ENCODE assay signal across 27 mouse cellular contexts in the genomic region with DNA sequence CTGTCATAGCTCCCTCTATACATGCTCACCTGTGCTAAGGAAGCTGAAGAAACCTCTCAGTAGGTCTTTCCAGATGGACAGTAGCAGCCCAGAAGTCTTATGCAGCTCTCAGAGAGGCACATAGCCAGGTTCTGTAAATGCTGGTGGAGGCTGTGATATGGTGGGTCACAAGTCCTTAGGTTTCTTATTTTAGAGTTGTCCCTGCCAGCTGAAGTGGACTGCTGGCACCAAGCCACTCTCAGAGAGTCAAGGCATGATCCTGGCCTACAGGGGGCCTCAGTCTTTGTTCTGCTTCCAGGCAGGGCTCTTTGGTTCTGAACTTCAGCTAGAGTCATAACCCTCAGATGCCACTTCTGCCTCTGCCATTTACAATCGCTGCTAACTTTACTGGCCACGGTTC. TPM values are rescaled to one million over a fixed set of nuclear protein-coding genes. Genes with fewer than 3 reads are reported as not detected.
DNase-seq lines count a peak whose midpoint lies in the region; ATAC-seq and TF ChIP-seq lines count a peak whose summit lies in the region.
"Had no signal": no experiment of that assay in that cellular context is flagged by ENCODE, and none has a peak within 500 bp of the region (broad histone marks: within the 10 kb centered on the region; RNA-seq: fewer than 3 reads in every experiment).

No protein-coding gene starts in this region.

- no peak overlapping the region for H3K4me3 ChIP-seq in heart, embryonic 13.5 days
- no peak overlapping the region for H3K4me3 ChIP-seq in heart, embryonic 10.5 days
- no peak overlapping the region for H3K4me3 ChIP-seq in stomach, postnatal 0 days (ENCODE audit: low read depth, low read length)
- H3K4me3 ChIP-seq: embryonic facial prominence, embryonic 15.5 days; erythroblast, embryonic 14.5 days; forebrain, embryonic 10.5 days; hindbrain, embryonic 13.5 days; kidney, embryonic 15.5 days had no signal

- H3K27ac ChIP-seq in heart, embryonic 13.5 days (replicated peaks), result 0 out of 2 replicates have a peak overlapping the region, but pooled peaks have one; percentile 43
- no peak overlapping the region for H3K27ac ChIP-seq in heart, embryonic 10.5 days
- H3K27ac ChIP-seq in stomach, postnatal 0 days (replicated peaks), result no peak overlapping the region
- H3K27ac ChIP-seq: embryonic facial prominence, embryonic 15.5 days; forebrain, embryonic 10.5 days; hindbrain, embryonic 13.5 days; hindbrain, postnatal 0 days; kidney, embryonic 15.5 days had no signal

- peaks cover 10% of the 10 kb centered on the region for H3K4me1 ChIP-seq in heart, embryonic 13.5 days
- 0 out of 2 replicates have a peak, but pooled peaks cover 3% of the 10 kb centered on the region for H3K4me1 ChIP-seq in heart, embryonic 10.5 days
- H3K4me1 ChIP-seq in stomach, postnatal 0 days (replicated peaks; ENCODE audit: control insufficient read depth, insufficient read depth), result no peaks in the 10 kb centered on the region
- H3K4me1 ChIP-seq: forebrain, embryonic 10.5 days; kidney, embryonic 15.5 days had no signal

- no peak for TF ChIP-seq EP300 in stomach, postnatal 0 days (optimal IDR thresholded peaks at IDR 0.05)

- no peak for ATAC-seq in heart, embryonic 13.5 days (ENCODE audit: extremely low read depth, insufficient number of reproducible peaks, low FRiP score, low TSS enrichment)
- ATAC-seq in stomach, postnatal 0 days (ENCODE audit: low FRiP score, low TSS enrichment), result no peak
- ATAC-seq: CD4-positive, CD25-positive, alpha-beta regulatory T cell, adult 4 months; forebrain, embryonic 16.5 days; hindbrain, postnatal 0 days; intestine, embryonic 16.5 days had no signal

- H3K9me3 ChIP-seq in heart, embryonic 13.5 days, result no peaks in the 10 kb centered on the region
- H3K9me3 ChIP-seq in heart, embryonic 10.5 days, result no peaks in the 10 kb centered on the region
- no peaks in the 10 kb centered on the region for H3K9me3 ChIP-seq in stomach, postnatal 0 days (ENCODE audit: control insufficient read depth, low read length)
- H3K9me3 ChIP-seq: embryonic facial prominence, embryonic 15.5 days; forebrain, embryonic 10.5 days; hindbrain, embryonic 13.5 days; kidney, embryonic 15.5 days had no signal

- no peak overlapping the region for H3K4me2 ChIP-seq in heart, embryonic 13.5 days
- H3K4me2 ChIP-seq in stomach, postnatal 0 days (replicated peaks; ENCODE audit: low read depth), result no peak overlapping the region
- H3K4me2 ChIP-seq: embryonic facial prominence, embryonic 15.5 days; hindbrain, embryonic 13.5 days; kidney, embryonic 15.5 days had no signal

- H3K27me3 ChIP-seq in heart, embryonic 13.5 days (replicated peaks), result no peaks in the 10 kb centered on the region
- no peaks in the 10 kb centered on the region for H3K27me3 ChIP-seq in heart, embryonic 10.5 days (ENCODE audit: insufficient read depth, poor library complexity, severe bottlenecking)
- no peaks in the 10 kb centered on the region for H3K27me3 ChIP-seq in stomach, postnatal 0 days (ENCODE audit: control insufficient read depth, insufficient read depth, low read length)
- H3K27me3 ChIP-seq: embryonic facial prominence, embryonic 15.5 days; hindbrain, embryonic 13.5 days; kidney, embryonic 15.5 days had no signal

- 60% methylated on average over 2 of the region's 2 CpGs for WGBS in heart, embryonic 13.5 days
- WGBS in heart, embryonic 10.5 days, result 77% methylated on average over 2 of the region's 2 CpGs
- WGBS in stomach, postnatal 0 days, result 50% methylated on average over 2 of the region's 2 CpGs

- no peak overlapping the region for H3K9ac ChIP-seq in heart, embryonic 13.5 days
- no peak overlapping the region for H3K9ac ChIP-seq in stomach, postnatal 0 days (ENCODE audit: low read length)
- H3K9ac ChIP-seq: embryonic facial prominence, embryonic 15.5 days; hindbrain, embryonic 13.5 days; kidney, embryonic 15.5 days had no signal

- 0 out of 2 replicates have a peak, but pooled peaks have one; percentile 8 for TF ChIP-seq CTCF in stomach, postnatal 0 days (IDR thresholded peaks at IDR 0.05; ENCODE audit: low read depth)

- peak; percentile 14 for DNase-seq in adrenal gland, postnatal 14 days
- no peak for DNase-seq in adrenal gland, postnatal 10 days
- no peak for DNase-seq in heart, embryonic 10.5 days (ENCODE audit: low spot score)
- DNase-seq in lung, postnatal 36 days, result peak; percentile 19
- no peak for DNase-seq in lung, postnatal 14 days
- no peak for DNase-seq in stomach, postnatal 0 days (ENCODE audit: low spot score)
- DNase-seq in cerebellum, postnatal 36 days, result no peak
- DNase-seq: adrenal gland, postnatal 25 days; B cell, adult 2 months; cerebellum, adult 18-20 months; embryo, embryonic 11 days; gastrocnemius, postnatal 10 days; kidney, adult 2 months had no signal

- H3K36me3 ChIP-seq in heart, embryonic 13.5 days, result no peaks in the 10 kb centered on the region
- H3K36me3 ChIP-seq in heart, embryonic 10.5 days, result no peaks in the 10 kb centered on the region
- H3K36me3 ChIP-seq in stomach, postnatal 0 days (ENCODE audit: control insufficient read depth, insufficient read depth, low read length), result no peaks in the 10 kb centered on the region
- H3K36me3 ChIP-seq: embryonic facial prominence, embryonic 15.5 days; forebrain, embryonic 10.5 days; hindbrain, embryonic 13.5 days; kidney, embryonic 15.5 days had no signal

RNA-seq across cellular contexts. Expression of gene Dchs2, which starts 11.1 kb away (rescaled TPM):
- total RNA-seq in adrenal gland, postnatal 14 days (2021), result 1.3 and 1.5 TPM in 2 replicates
- 1 to 10 TPM; 1.7 to 2.4 TPM for total RNA-seq in adrenal gland, postnatal 10 days (2021)
- polyA plus RNA-seq in heart, embryonic 13.5 days (2015; fragmentation: Nextera tagmentation; extraction: Ambion mirVana), result 0.08 and 0.23 TPM in 2 replicates
- polyA plus RNA-seq in heart, embryonic 10.5 days (2016; fragmentation: Nextera tagmentation; extraction: Ambion mirVana), result 0.09 and 0.18 TPM in 2 replicates
- 0.35 and 0.53 TPM in 2 replicates for polyA plus RNA-seq in stomach, postnatal 0 days (2015; fragmentation: Nextera tagmentation; extraction: Ambion mirVana)
- total RNA-seq: common myeloid progenitor, adult 5-6 weeks; granulocyte monocyte progenitor cell, adult 5-6 weeks; hematopoietic stem cell, adult 5-6 weeks; MEL had no signal
- polyA plus RNA-seq: CD4-positive, CD25-positive, alpha-beta regulatory T cell, adult 4 months; forebrain, embryonic 10.5 days had no signal

Comparison
In these comparisons a context has a peak if more than half of its experiments do, and no peak if none do; other contexts are left out.
1. DNase-seq: peak in adrenal gland, postnatal 14 days (single experiment) and lung, postnatal 36 days (single experiment); none in adrenal gland, postnatal 10 days (single experiment), heart, embryonic 10.5 days (single experiment), lung, postnatal 14 days (single experiment), stomach, postnatal 0 days (single experiment) and cerebellum, postnatal 36 days (0 of 2).